Mouse (Mus musculus) brain, embryonic 14.5 days (tissue): Measurements from ENCODE around the gene Senp3. TPM values are rescaled to one million over a fixed set of nuclear protein-coding genes. Genes with fewer than 3 reads are reported as not detected.

ENCODE experiments used
- DNase-seq: peaks from one replicate; pipeline ENCODE4 v3.0.0-alpha.2; 2011; ENCODE audit warnings: low read depth
- CTCF ChIP-seq: fragments of 200-500 bp; IDR thresholded peaks from 2 replicates; pipeline ENCODE4 v1.5.1; 2012; ENCODE audit warnings: inconsistent platforms, mild to moderate bottlenecking, moderate library complexity, borderline replicate concordance; ENCODE audit not compliant: insufficient read depth, insufficient read length; ENCODE audit errors: extremely low read depth
- POLR2A ChIP-seq: fragments of 200-500 bp; IDR thresholded peaks from 2 replicates; pipeline ENCODE4 v1.6.1; 2012; ENCODE audit warnings: mild to moderate bottlenecking, inconsistent platforms, borderline replicate concordance; ENCODE audit not compliant: poor library complexity, insufficient read depth, insufficient read length, severe bottlenecking; ENCODE audit errors: extremely low read depth
- polyA plus RNA-seq: library from polyadenylated mRNA; depleted of rRNA; stranded (reverse); fragments of >200 nt; gene quantifications from 2 replicates; pipeline ENCODE4 v1.2.3, GENCODE M21; 2012

The Senp3 gene
- polyA plus RNA-seq, 1 experiment: 139 TPM

DNA sequence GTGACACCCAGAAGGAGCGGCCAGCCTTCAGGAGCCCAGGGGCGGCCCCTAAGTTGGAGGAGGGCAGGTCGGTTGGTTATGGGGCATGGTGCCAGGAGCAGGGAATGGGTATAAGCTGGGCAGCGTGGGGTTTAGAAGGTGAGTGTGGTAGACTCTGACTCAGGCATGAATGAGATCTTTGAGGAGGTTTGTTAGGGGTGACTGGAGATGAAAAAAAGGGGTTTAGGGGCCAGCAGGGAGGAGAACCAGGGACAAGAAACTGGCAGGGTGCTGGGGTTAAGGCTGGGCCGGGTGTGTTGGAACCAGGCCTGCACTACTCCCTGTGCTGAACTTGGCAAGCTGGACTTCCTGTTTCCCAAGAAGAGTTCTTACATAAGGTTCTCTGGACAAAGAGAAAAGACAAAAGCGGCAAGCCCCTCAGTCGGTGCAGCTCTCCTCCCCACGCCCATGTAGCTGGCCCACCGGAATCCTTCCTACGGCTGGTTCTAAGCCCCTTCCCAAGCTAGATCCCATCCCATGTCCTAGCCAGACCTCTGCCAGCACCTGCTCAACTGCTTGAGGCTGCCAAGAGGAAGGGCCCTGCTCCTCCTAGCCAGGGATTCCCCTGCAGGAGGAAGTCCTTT lies 3.8 kb upstream of the Senp3 start, which contains the start of gene Tnfsf13:
Gene Tnfsf13 (minus strand): TSS at position 259 of the 623 bp plus-strand sequence.
- TF ChIP-seq POLR2A (no peak), CTCF (no peak)
- DNase-seq: peak; percentile 69

DNA sequence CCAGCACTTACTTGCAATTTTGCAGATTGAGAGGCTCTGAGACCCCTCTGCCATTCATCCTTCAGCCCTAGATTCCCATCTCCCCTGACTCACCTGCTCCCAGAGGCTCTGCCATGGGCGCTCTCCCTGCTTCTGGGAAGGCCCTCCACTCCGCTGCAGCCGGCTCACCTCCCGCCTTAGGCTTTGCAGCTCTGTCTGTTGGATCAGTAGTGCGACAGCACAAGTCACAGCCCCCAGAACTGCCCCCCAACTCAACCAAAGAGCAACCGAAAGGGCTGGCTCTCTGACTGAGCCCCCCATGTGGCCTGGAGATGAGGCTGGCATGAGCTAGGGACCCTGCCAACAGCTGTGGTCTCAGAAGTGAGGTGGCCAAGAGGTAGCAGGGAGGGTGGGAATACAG lies 3.1 kb upstream of the Senp3 start:
- no peak for DNase-seq
- TF ChIP-seq CTCF (no peak), POLR2A (no peak)

DNA sequence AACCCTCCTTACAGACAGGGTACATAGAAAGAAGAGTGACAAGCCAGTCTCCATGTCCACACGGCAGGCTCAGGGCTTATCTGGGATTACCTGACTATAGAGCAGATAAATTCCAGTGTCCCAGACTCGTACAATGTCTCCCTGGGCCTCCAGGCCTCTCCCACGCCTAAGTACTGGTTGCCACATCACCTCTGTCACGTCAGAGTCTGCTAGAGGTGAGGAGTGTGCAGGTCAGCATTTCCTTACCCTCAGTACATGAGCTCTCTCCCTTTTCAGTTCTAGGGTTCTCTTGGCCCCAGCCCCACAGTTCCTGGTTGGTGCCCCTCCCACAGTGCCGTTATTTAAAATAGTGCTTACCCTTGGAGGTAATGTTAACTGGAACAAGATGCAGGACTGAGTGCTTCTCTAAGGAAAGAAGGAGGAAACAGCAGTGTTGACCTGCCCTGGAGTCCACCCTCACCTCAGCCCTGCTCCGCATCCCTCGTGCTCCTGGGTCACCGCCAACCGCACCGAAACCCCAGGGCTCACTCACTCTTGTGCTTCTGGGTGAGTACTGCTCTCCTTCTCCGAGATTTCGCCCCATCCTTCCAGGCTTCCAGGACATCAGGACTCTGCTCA lies 2.4 kb upstream of the Senp3 start:
- no peak for DNase-seq
- TF ChIP-seq POLR2A (no peak), CTCF (no peak)

DNA sequence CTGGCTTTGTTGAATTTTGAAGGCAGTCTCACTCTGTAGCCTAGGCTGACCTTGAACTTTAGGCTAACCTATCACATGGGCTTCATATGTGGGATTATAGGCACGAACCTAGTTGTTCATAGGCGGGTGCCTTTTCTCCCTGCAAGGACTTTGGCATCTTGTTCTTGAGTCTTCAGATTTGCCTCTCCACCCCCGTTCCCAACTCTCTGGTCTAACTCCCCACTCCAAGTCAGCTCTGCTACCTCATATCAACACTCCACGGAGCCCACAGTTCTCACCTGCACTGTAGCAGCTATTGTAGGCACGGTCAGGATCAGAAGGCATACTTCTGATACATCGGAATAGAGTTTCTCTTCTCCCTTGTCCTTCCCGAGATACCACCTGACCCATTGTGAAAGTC lies 1.7 kb upstream of the Senp3 start:
- no peak for DNase-seq
- TF ChIP-seq POLR2A: no peak

DNA sequence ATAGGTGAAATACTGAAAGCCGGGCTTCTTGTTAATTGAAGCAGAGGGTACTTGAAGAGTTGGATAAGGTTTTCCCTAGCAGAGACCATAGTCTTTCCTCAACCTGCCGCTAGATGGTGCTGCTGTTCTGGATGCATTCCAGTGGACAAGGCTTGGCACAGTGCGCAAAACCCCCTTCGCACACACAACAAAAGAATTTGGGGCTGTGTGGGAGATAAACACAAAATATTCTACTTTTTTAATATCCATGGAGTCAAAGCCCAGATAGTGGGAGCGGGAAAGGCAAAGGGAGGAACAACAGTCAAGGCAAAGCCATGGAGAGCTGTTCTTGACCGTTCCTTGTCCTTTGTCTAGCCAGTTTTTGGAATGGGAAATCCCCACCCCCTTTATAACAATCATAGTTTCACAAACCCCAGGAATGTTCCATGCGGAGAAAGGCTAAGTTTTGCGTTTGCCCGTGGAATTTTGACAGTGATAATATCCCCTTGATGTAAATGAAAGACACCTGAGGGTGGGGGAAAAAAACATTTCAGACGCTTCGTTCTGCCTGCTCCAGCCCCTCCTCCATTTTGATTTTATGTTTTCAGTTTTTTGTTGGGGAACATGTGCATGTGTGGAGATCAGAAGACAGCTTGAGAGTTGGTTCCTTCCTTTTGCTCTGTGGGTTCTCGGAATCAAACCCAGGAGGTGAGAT lies 1.1 kb upstream of the Senp3 start:
- TF ChIP-seq POLR2A (0 out of 2 replicates have a peak, but pooled peaks have one; percentile 12), CTCF (peak; percentile 92)
- peak; percentile 97 for DNase-seq

DNA sequence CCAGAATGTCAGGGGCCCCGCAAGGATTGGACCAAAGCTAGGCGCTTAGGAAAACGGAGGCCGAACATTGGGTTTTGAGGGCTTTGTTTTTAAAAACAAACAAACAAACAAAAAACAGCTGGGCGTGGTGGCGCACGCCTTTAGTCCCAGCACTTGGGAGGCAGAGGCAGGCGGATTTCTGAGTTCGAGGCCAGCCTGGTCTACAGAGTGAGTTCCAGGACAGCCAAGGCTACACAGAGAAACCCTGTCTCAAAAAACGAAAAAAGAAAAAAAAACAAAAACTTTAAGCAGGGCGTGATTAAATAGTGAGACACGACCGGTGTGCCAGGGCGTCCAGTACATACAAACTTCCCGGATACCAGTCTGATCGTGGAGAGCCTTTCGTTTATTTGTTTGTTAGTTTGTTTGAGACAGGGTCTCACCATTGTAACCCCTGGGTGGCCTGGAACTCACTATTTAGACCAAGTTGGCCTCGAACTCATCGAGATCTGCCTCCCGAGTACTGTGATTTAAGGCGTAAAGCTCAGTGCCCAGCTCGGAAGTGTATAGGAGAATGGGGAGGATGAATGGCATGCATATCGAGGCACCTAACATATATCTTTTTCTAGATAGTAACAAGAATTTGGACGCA lies 440 bp upstream of the Senp3 start:
- DNase-seq: no peak
- no peak for TF ChIP-seq CTCF

DNA sequence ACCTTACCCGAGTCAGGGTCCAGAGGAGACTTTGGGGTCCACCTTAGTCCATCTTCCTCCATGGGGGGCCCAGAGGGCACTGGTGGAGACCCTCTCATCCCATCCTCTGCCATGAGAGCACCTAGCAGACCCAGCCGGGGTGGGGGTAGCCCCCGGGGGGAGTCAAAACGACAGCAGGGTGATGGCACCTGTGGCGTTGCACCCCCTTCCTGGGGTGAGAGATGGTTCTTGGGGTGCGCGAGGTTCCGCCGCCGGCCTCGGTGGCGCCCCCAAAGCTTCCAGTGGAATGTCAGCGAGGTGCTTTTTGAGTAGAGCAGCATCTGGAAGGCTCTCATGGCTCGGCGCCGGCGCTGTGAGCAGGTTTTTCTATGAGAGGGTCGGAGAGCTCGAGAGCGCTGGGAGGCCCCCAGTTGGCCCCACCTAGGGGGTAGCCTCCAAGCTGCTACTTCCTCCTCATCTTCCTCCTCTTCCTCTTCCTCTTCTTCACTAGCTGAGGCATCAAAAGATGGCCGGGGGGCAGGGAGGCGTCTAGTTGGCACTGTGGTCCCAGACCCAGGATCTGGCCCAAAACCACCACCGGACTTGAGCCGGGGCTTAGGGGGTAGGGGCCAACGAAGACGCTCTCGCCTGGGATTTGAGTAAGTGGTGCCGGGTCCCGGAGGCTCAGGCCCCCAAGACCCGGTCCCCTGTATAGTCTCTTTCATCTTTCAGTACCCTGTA lies 1.6 kb downstream of the Senp3 start:
- TF ChIP-seq CTCF: no peak
- TF ChIP-seq POLR2A: no peak
- DNase-seq: no peak

DNA sequence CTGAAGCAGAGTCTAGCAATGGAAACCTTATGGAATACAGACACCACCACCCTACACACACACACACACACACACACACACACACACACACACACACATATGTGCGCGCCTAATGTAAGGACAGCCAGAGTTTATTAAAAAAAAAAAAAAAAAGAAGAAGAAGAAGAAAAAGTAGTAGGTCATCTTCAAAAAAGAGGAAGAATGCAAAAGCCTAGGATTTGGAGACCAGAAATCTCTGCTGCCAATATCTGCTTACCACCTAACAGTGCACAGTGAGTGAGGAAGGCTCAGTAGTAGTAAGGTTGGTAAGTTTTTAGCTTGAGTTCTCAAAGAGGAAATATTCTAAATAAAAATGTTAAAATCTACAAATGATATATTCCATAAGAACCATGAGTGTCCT lies 2.7 kb downstream of the Senp3 start:
- TF ChIP-seq POLR2A (no peak), CTCF (no peak)
- no peak for DNase-seq

DNA sequence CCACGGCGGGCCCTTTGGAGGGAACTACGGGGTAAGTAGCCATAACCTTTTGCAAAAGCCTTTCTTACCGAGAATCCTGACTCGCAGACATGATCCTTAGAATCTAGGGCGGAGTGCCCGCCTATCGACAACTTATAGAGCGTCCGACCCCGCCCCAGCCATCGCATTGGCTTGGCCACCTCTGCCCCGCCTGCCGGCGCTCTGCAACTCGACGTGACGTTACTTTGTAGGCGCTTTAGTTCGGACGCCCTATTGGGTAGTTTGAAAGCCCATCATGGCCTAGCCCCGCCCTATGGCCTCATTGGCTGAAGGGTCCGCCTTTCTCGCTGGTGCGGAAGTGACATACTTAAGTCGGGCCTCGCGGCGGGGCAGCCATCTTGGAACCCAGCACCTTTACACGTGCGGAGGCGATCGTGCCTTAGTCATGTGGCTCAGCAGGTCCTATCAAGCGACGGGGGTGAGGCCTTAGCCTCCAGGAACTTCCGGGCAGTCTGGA lies 9.6 kb downstream of the Senp3 start, which contains the start of gene Eif4a1:
Gene Eif4a1 (minus strand): TSS at position 213 of the 496 bp plus-strand sequence.
- peak; percentile 80; the same call in 1 of the 2 replicates for TF ChIP-seq POLR2A
- TF ChIP-seq CTCF: no peak
- peak; percentile 100 for DNase-seq

DNA sequence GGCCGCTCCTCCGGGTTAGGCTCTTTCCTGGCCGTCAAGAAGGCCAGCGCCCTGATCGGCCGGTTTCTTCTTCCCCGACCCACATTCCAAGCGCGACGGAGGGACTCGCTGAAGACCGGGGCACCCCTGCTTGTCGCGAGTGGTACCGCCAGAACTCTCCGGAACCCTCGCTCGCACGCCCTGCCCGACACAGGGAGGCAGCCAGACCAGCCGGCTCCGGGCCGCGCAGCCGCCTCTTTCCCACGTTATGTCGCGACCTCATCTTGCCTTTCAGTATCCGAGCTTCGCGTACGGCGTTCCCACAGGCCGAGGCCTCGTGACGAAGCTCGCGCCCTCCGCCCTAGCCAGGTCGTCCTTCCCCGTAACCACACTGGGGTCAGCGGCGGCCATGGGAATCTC lies 10.2 kb downstream of the Senp3 start:
- DNase-seq: no peak
- TF ChIP-seq CTCF: no peak
- TF ChIP-seq POLR2A: no peak
